Mouse (Mus musculus) neural tube, embryonic 14.5 days (tissue): ENCODE results near the gene Dll4. TPM values are rescaled to one million over a fixed set of nuclear protein-coding genes. Genes with fewer than 3 reads are reported as not detected.

Source experiments
- ATAC-seq: fragments of 200-750 bp; cut with Nextera tagmentation; 2 replicates; pipeline ENCODE4 v1.8.0; 2017; ENCODE audit warnings: low read depth, mild to moderate bottlenecking, moderate TSS enrichment, moderate library complexity
- H3K27ac ChIP-seq: fragments of 300-500 bp; sonication (generic); 2 replicates; pipeline ENCODE4 v1.5.1; 2014; ENCODE audit warnings: low read depth, mild to moderate bottlenecking, control low read depth, low read length, moderate library complexity, mixed read lengths
- H3K27me3 ChIP-seq: fragments of 300-500 bp; sonication (generic); 2 replicates; pipeline ENCODE4 v1.6.1; 2014; ENCODE audit warnings: low read length; ENCODE audit not compliant: control insufficient read depth, insufficient read depth
- H3K36me3 ChIP-seq: fragments of 300-500 bp; sonication (generic); 2 replicates; pipeline ENCODE4 v1.6.1; 2014; ENCODE audit warnings: low read length, mixed read lengths; ENCODE audit not compliant: control insufficient read depth, insufficient read depth
- H3K4me1 ChIP-seq: fragments of 300-500 bp; sonication (generic); 2 replicates; pipeline ENCODE4 v1.6.1; 2014; ENCODE audit warnings: low read length; ENCODE audit not compliant: control insufficient read depth, insufficient read depth
- H3K4me2 ChIP-seq: fragments of 300-500 bp; sonication (generic); 2 replicates; pipeline ENCODE4 v1.6.1; 2014; ENCODE audit warnings: mild to moderate bottlenecking, low read depth, low read length, control low read depth
- H3K4me3 ChIP-seq: fragments of 300-500 bp; sonication (generic); 2 replicates; pipeline ENCODE4 v1.5.1; 2014; ENCODE audit warnings: low read depth, low read length, control low read depth, mixed read lengths
- H3K9ac ChIP-seq: fragments of 300-500 bp; sonication (generic); replicated peaks from 2 replicates; pipeline ENCODE4 v1.6.1; 2014; ENCODE audit warnings: low read depth, mild to moderate bottlenecking, control low read depth, low read length, mixed read lengths
- H3K9me3 ChIP-seq: fragments of 300-500 bp; sonication (generic); 2 replicates; pipeline ENCODE4 v1.6.1; 2016; ENCODE audit warnings: low read length; ENCODE audit not compliant: control insufficient read depth
- WGBS: fragments of 180-500 bp; shearing (Covaris S2); extraction: QIAGEN DNeasy Blood & Tissue Kit; methylation state at CpG from one replicate; pipeline ENCODE4 v1.1.7; 2014; 5-methylcytosine and 5-hydroxymethylcytosine counted together
- polyA plus RNA-seq: library from polyadenylated mRNA; unstranded; fragments of >200 nt; fragmentation: Nextera tagmentation; extraction: Ambion mirVana; gene quantifications from 2 replicates; pipeline ENCODE4 v1.2.1, GENCODE M21; 2014

The Dll4 gene
- polyA plus RNA-seq, 1 experiment from 2014 or later: 2.1 TPM

GRCm38 (mm10) chr2:119379455-119379854, 53.9 kb downstream of the Dll4 start:
- H3K27me3 ChIP-seq: no peaks in the 10 kb centered on the region
- H3K27ac ChIP-seq: no peak overlapping the region
- no peak overlapping the region for H3K4me2 ChIP-seq
- no peaks in the 10 kb centered on the region for H3K4me1 ChIP-seq
- no peaks in the 10 kb centered on the region for H3K9me3 ChIP-seq
- H3K4me3 ChIP-seq: no peak overlapping the region
- peaks cover 58% of the 10 kb centered on the region for H3K36me3 ChIP-seq
- no peak for ATAC-seq
- no peak overlapping the region for H3K9ac ChIP-seq
- WGBS: 84% methylated on average over 3 of the region's 3 CpGs

Other genes starting within 250 kb of the Dll4 start
- gene Rad51, start 213.0 kb upstream of the Dll4 start, polyA plus RNA-seq: 3.7 and 7.5 TPM in 2 replicates
- gene Rmdn3, start 168.8 kb upstream of the Dll4 start, polyA plus RNA-seq: 44.6 and 46.4 TPM in 2 replicates
- 1.6 and 1.8 TPM in 2 replicates for gene Gchfr, start 158.0 kb upstream of the Dll4 start, polyA plus RNA-seq
- 0.36 and 0.78 TPM in 2 replicates for gene Gm14137, start 151.3 kb upstream of the Dll4 start, polyA plus RNA-seq
- gene Zfyve19, start 117.2 kb upstream of the Dll4 start, polyA plus RNA-seq: 57.9 and 62.4 TPM in 2 replicates
- gene Dnajc17, start 117.0 kb upstream of the Dll4 start, polyA plus RNA-seq: 22.5 and 24.0 TPM in 2 replicates
- not detected in 2 replicates for gene Ppp1r14d, start 95.9 kb upstream of the Dll4 start, polyA plus RNA-seq
- 0.61 and 0.68 TPM in 2 replicates for gene Spint1, start 88.4 kb upstream of the Dll4 start, polyA plus RNA-seq
- gene Rhov, start 54.5 kb upstream of the Dll4 start, polyA plus RNA-seq: 24.6 and 31.9 TPM in 2 replicates
- 14.8 and 19.7 TPM in 2 replicates for gene Vps18, start 37.0 kb upstream of the Dll4 start, polyA plus RNA-seq
- 6.5 and 11.2 TPM in 2 replicates for gene Chac1, start 25.4 kb downstream of the Dll4 start, polyA plus RNA-seq
- 5.0 and 5.9 TPM in 2 replicates for gene Ino80, start 151.9 kb downstream of the Dll4 start, polyA plus RNA-seq
- gene Exd1, start 221.8 kb downstream of the Dll4 start, polyA plus RNA-seq: 0.62 and 1.0 TPM in 2 replicates
- 52.6 and 67.9 TPM in 2 replicates for gene Chp1, start 221.9 kb downstream of the Dll4 start, polyA plus RNA-seq